Mouse (Mus musculus) 3T3-L1 (cell line): ENCODE results near the gene Cfd.

Experiments
- DNase-seq: peaks from one replicate; pipeline ENCODE4 v3.0.0-alpha.2; 2015; ENCODE audit warnings: low read depth, low spot score

Gene Cfd

GRCm38 (mm10) chr10:79933145-79933679 is 42.6 kb downstream of the Cfd start:
- DNase-seq, result no peak

- DNase-seq, result no peak
These were observed 43.2 kb downstream of the Cfd start for GRCm38 (mm10) chr10:79933861-79934260.

DNA sequence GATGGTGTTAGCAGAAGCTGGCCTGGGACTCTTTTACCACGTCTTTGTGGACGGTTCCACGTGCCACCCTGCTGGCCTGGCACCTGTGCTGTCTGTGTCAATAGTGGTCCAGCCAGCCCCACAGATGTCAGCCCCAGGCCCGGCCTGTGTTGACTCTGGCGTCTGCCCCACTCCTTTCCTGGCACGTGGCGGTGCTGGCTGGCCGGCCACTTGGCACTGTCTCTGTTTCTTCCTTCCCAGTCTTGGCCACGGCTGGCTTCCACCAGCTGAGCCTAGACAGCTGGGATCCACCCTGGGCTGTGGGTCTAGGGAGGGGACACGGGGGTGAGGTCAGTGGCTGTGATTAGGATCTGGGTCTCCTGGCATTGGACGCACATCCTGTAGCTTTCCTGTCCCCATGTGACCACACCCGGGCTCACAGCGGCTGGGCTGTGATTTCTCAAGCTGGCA is 43.6 kb downstream of the Cfd start:
- DNase-seq, result peak; percentile 47

GRCm38 (mm10) chr10:79934794-79935569 is 44.3 kb downstream of the Cfd start:
- DNase-seq, result no peak

DNA sequence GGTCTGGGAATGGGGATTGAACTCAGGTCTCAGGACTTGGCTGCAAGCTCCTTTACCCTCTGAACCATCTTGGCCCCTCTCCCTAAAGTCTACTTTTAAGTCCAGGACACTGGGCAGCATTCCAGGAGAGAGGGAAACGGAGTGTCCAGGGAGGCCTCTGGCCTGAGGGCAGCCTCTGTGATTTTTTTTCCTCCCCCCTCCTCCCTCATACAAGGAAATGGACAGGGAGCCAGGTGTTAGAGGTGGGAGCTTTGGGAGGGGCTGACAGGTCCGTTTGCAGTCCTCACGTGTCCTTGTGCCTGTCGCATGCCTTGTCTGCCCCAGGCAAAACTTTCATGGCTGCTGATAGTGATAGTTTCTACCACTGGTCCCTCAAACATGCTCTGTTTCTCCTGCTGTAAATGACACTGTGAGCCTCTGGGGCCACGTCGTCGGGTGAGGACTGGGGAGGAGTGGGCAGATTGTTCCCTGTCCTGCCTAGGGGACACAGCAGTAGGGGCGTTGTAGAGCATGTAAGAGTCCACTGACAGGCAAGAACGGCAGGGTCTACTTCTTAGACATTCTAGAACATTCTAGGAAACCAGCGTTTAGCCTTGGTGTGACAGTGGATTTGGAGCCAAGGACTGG is 45.7 kb downstream of the Cfd start:
- no peak for DNase-seq

DNA sequence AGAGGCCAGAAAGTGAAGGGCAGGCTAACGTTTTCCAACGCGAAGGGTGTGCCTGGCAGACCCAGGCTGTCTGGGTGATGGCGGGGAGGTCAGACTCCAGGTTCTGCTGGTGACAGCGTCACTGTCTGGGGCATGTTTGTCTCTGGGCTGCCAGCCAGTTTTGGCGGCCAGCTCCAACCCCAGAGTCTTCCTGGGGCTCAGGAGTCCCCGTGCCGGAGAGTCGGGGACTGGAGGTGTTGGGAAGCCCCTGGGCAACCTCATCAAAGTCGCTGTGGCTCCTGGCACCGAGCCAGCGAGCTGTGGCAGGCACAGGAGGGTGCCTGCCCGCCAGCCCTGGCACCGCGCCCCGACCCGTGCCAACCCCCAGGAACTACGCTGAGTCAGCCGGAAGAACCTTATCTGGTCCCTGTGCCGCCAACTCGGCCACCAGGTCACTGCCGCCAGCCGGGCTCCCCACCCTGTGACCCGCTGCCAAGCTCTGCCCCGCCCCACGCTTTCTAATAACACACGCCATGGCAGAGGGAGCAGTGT is 46.3 kb downstream of the Cfd start:
- no peak for DNase-seq

- no peak for DNase-seq
These were observed 47.3 kb downstream of the Cfd start for GRCm38 (mm10) chr10:79937775-79938526.

DNA sequence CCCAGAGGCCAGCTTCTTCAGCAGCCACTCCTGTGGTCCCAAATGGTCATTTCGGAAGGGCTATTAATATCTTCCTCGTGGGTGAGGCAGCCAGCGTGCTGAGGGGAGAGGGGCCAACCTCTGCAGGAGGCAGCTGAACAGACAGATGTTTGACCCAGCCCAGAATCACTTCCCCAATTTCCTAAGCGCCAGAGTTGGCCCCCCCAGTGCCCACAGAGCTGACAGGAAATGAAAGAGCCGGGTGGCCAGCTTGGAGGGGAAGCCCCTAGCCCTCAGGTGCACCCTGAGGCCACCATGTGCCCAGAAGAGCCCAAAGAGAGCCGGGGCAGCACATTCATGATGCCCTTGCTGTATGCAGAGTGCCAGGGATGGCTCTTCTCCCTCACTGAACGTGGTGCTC is 50.1 kb downstream of the Cfd start:
- no peak for DNase-seq
